Mouse (Mus musculus) erythroblast, embryonic 14.5 days (primary cell): ENCODE results near the gene Sh3kbp1.

Experiments
- GATA1 ChIP-seq: IDR thresholded peaks from 2 replicates; pipeline ENCODE4 v1.6.1; 2012; ENCODE audit warnings: low read length, inconsistent platforms, mixed read lengths
- TAL1 ChIP-seq: IDR thresholded peaks from 3 replicates; pipeline ENCODE4 v1.6.1; 2012; ENCODE audit warnings: low read length, inconsistent platforms, mixed read lengths

- TF ChIP-seq GATA1 = no peak
- TF ChIP-seq TAL1 = no peak
Measured at GRCm38 (mm10) chrX:159850722-159851121, 223.7 kb downstream of the Sh3kbp1 start.
